Mouse (Mus musculus) ES-E14 (cell line): ENCODE results near the gene Gm42688.

Experiments used
- HCFC1 ChIP-seq: IDR thresholded peaks from 2 replicates; pipeline ENCODE4 v1.6.1; 2012; ENCODE audit warnings: low read length, inconsistent platforms, borderline replicate concordance; ENCODE audit not compliant: insufficient read depth
- ZC3H11A ChIP-seq: IDR thresholded peaks from 2 replicates; pipeline ENCODE4 v1.6.1; 2012; ENCODE audit warnings: low read depth, mild to moderate bottlenecking, inconsistent platforms, low read length, borderline replicate concordance

DNA sequence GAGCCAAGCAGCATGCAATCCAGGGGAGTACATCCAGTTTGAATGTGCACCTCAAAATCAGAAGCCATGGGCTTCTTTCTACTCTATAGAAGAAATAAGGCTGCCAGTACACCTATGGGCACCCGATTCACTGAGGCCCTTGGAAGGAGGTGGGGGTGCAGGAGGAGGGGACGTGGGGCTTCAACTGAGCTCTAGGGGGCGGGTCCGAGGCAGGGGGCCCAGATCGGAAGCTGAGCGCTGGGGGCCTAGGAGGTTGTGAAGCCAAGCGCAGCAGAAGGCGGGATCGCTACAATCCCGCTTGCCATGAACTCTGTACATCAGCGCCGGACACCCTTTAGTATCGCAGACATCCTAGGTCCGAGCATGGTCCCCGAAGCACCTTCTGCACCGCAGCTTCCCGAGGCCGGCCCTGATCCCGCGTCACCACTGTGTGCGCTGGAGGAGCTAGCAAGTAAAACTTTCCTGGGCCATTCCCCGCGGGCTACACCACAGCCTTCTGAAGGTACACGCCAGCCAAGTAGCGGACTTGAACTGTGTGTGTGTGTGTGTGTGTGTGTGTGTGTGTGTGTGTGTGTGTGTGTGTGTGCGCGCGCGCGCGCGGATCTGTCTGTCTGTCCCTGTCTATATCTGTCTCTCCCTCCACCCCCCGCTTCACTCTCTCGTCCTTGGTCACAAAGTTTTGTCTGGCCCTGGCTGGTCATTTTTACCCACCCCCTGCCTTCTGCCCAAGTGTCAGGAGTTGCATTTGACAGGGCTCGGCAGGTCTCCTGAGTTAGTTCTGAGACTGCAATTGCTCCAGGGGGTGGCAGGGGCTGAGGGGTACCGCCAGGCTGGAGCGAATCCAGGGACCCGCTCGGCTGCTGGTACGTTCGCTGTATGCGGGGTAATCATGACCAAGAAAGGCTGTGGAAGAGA is 15.0 kb upstream of the Gm42688 start, which contains the start of gene Lbx2:
- TF ChIP-seq HCFC1 (no peak), ZC3H11A (no peak)
